Mouse (Mus musculus) midbrain, embryonic 14.5 days (tissue): ENCODE results near the gene Acat2. TPM values are rescaled to one million over a fixed set of nuclear protein-coding genes. Genes with fewer than 3 reads are reported as not detected.
"Not testable (repeated sequence)": the region's sequence is repeated elsewhere in the genome, so short reads cannot be mapped to it uniquely, and the experiment has no call there.

ENCODE experiments used
- ATAC-seq: fragments of 200-750 bp; cut with Nextera tagmentation; 2 replicates; pipeline ENCODE4 v1.8.0; 2017; ENCODE audit warnings: moderate number of reproducible peaks, moderate library complexity; ENCODE audit not compliant: low FRiP score, low TSS enrichment
- DNase-seq: peaks from one replicate; pipeline ENCODE4 v3.0.0-alpha.2; 2015
- H3K27ac ChIP-seq: fragments of 300-500 bp; sonication (generic); replicated peaks from 2 replicates; pipeline ENCODE4 v1.5.1; 2014; ENCODE audit warnings: mild to moderate bottlenecking, low read depth, low read length, moderate library complexity
- H3K27me3 ChIP-seq: fragments of 300-500 bp; sonication (generic); 2 replicates; pipeline ENCODE4 v1.6.1; 2014; ENCODE audit warnings: low read length, control low read depth, mixed read lengths; ENCODE audit not compliant: control insufficient read depth, insufficient read depth
- H3K36me3 ChIP-seq: fragments of 300-500 bp; sonication (generic); 2 replicates; pipeline ENCODE4 v1.6.1; 2014; ENCODE audit warnings: low read length, control low read depth; ENCODE audit not compliant: control insufficient read depth, insufficient read depth
- H3K4me1 ChIP-seq: fragments of 300-500 bp; sonication (generic); 2 replicates; pipeline ENCODE4 v1.6.1; 2014; ENCODE audit warnings: mild to moderate bottlenecking, antibody characterized with exemption, low read length, control low read depth; ENCODE audit not compliant: control insufficient read depth, insufficient read depth
- H3K4me2 ChIP-seq: fragments of 300-500 bp; sonication (generic); 2 replicates; pipeline ENCODE4 v1.6.1; 2014; ENCODE audit warnings: mild to moderate bottlenecking, low read length, moderate library complexity
- H3K4me3 ChIP-seq: fragments of 300-500 bp; sonication (generic); replicated peaks from 2 replicates; pipeline ENCODE4 v1.5.1; 2014; ENCODE audit warnings: low read depth, low read length
- H3K9ac ChIP-seq: fragments of 300-500 bp; sonication (generic); replicated peaks from 2 replicates; pipeline ENCODE4 v1.6.1; 2014; ENCODE audit warnings: mild to moderate bottlenecking, low read length, moderate library complexity
- H3K9me3 ChIP-seq: fragments of 300-500 bp; sonication (generic); 2 replicates; pipeline ENCODE4 v1.6.1; 2016; ENCODE audit warnings: low read length, control low read depth, mixed read lengths; ENCODE audit not compliant: control insufficient read depth
- whole genome bisulfite sequencing: fragments of 180-500 bp; shearing (Covaris S2); extraction: QIAGEN DNeasy Blood & Tissue Kit; methylation state at CpG from one replicate; pipeline ENCODE4 v1.1.7; 2014; 5-methylcytosine and 5-hydroxymethylcytosine counted together
- polyA plus RNA-seq: library from polyadenylated mRNA; unstranded; fragments of >200 nt; fragmentation: Nextera tagmentation; extraction: Ambion mirVana; gene quantifications from 2 replicates; pipeline ENCODE4 v1.2.1, GENCODE M21; 2014

The Acat2 gene
- polyA plus RNA-seq, 1 experiment from 2014 or later: 223 TPM

DNA sequence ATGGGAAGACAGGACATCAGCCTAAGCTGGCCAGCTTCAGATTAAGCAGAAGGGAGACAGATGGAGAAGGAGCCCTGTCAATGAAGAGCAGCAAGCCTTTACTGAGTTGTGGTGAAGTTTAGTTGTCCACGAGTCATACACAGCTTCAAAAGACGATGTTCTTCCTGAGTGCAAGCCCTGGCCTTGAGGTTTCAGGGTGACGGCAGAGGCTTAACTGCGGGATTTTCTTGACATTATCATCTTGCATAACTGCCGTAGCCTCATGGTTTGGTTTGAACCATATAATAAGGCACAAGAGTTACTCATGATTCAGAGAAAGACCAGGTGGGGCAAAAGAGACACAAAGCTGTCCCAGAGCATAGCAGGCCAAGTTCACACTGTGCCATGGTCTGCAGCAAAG lies 37.3 kb upstream of the Acat2 start:
- no peaks in the 10 kb centered on the region for H3K27me3 ChIP-seq
- ATAC-seq (no peak), DNase-seq (no peak)
- no peak overlapping the region for H3K9ac ChIP-seq
- no peak overlapping the region for H3K27ac ChIP-seq
- H3K4me2 ChIP-seq: no peak overlapping the region
- H3K9me3 ChIP-seq: no peaks in the 10 kb centered on the region
- 0 out of 2 replicates have a peak, but pooled peaks cover 3% of the 10 kb centered on the region for H3K4me1 ChIP-seq
- H3K4me3 ChIP-seq: no peak overlapping the region
- 93% methylated on average over 5 of the region's 5 CpGs for WGBS
- H3K36me3 ChIP-seq: no peaks in the 10 kb centered on the region

DNA sequence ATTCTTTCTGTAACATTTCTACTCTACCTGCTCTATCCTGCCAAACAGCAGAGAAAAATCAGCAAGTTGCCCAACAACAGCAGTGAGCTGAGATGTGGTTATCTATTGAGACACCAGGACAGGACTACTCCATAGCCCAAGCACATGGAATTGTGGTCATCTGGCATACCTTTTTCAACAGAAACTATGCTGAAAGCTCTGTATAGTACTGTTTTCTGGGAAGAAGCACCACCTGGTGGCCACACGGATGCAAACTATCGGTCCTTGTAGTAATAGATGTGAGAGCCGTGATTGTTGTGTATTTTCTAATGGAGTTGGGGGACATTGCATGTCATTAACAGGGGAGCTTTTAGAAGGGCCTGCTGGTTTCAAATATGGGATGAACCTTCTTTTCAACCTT lies 35.8 kb upstream of the Acat2 start:
- Histone ChIP-seq H3K36me3 (no peaks in the 10 kb centered on the region), H3K4me1 (0 out of 2 replicates have a peak, but pooled peaks cover 3% of the 10 kb centered on the region), H3K27ac (no peak overlapping the region), H3K4me3 (no peak overlapping the region), H3K4me2 (no peak overlapping the region), H3K9me3 (no peaks in the 10 kb centered on the region), H3K9ac (no peak overlapping the region), H3K27me3 (no peaks in the 10 kb centered on the region)
- DNase-seq (peak; percentile 77), ATAC-seq (no peak)
- WGBS: 23% methylated on average over 3 of the region's 3 CpGs

- H3K27me3 ChIP-seq: no peaks in the 10 kb centered on the region
- no peaks in the 10 kb centered on the region for H3K9me3 ChIP-seq
- peak within 1 kb of the TSS; percentile 99 for H3K4me3 ChIP-seq
- H3K4me1 ChIP-seq: peaks cover 11% of the 10 kb centered on the region; the same call in 1 of the 2 replicates
- H3K36me3 ChIP-seq: no peaks in the 10 kb centered on the region
- DNase-seq (no peak), ATAC-seq (no peak)
- peak within 1 kb of the TSS; percentile 77 for H3K4me2 ChIP-seq
- H3K27ac ChIP-seq: peak within 1 kb of the TSS; percentile 99
- 92% methylated on average over 1 of the region's 1 CpGs for WGBS
- H3K9ac ChIP-seq: peak within 1 kb of the TSS; percentile 99
These were observed 33.5 kb upstream of the Acat2 start, which contains the start of gene Wtap for GRCm38 (mm10) chr17:12994069-12994468. TSS of gene Wtap (minus strand) at chr17:12994169.

GRCm38 (mm10) chr17:12992470-12992991 lies 32.0 kb upstream of the Acat2 start:
- DNase-seq: peak; percentile 97
- H3K27me3 ChIP-seq: no peaks in the 10 kb centered on the region
- no peaks in the 10 kb centered on the region for H3K36me3 ChIP-seq
- WGBS: under 1% methylated on average over 51 of the region's 51 CpGs
- ATAC-seq: peak; percentile 87
- H3K9me3 ChIP-seq: no peaks in the 10 kb centered on the region
- H3K4me1 ChIP-seq: peaks cover 11% of the 10 kb centered on the region; the same call in 1 of the 2 replicates
- peak overlapping the region; percentile 99 for H3K27ac ChIP-seq
- peak overlapping the region; percentile 99 for H3K4me3 ChIP-seq
- H3K4me2 ChIP-seq: peak overlapping the region; percentile 77
- H3K9ac ChIP-seq: peak overlapping the region; percentile 99

GRCm38 (mm10) chr17:12991635-12992358 lies 31.2 kb upstream of the Acat2 start:
- peak; percentile 91 for ATAC-seq
- under 1% methylated on average over 76 of the region's 84 CpGs for WGBS
- Histone ChIP-seq H3K27me3 (no peaks in the 10 kb centered on the region), H3K36me3 (no peaks in the 10 kb centered on the region), H3K4me3 (peak overlapping the region; percentile 99), H3K9me3 (no peaks in the 10 kb centered on the region), H3K9ac (peak overlapping the region; percentile 99), H3K4me1 (peaks cover 11% of the 10 kb centered on the region; the same call in 1 of the 2 replicates), H3K27ac (peak overlapping the region; percentile 99), H3K4me2 (peak overlapping the region; percentile 77)
- DNase-seq: peak; percentile 89

- Histone ChIP-seq H3K9me3 (no peaks in the 10 kb centered on the region), H3K9ac (peak overlapping the region; percentile 99), H3K27me3 (no peaks in the 10 kb centered on the region), H3K4me2 (peak overlapping the region; percentile 77), H3K27ac (peak overlapping the region; percentile 99), H3K36me3 (no peaks in the 10 kb centered on the region), H3K4me3 (peak overlapping the region; percentile 99), H3K4me1 (peaks cover 11% of the 10 kb centered on the region; the same call in 1 of the 2 replicates)
- no peak for ATAC-seq
- peak; percentile 37 for DNase-seq
- 2% methylated on average over 12 of the region's 12 CpGs for WGBS
These were observed 30.7 kb upstream of the Acat2 start for GRCm38 (mm10) chr17:12991194-12991634.

- Histone ChIP-seq H3K27me3 (no peaks in the 10 kb centered on the region), H3K4me1 (peaks cover 11% of the 10 kb centered on the region; the same call in 1 of the 2 replicates), H3K36me3 (no peaks in the 10 kb centered on the region), H3K9me3 (no peaks in the 10 kb centered on the region), H3K27ac (no peak overlapping the region), H3K4me3 (peak overlapping the region; percentile 99), H3K4me2 (peak overlapping the region; percentile 77), H3K9ac (peak overlapping the region; percentile 99; the same call in 1 of the 2 replicates)
- DNase-seq: no peak
- no peak for ATAC-seq
- WGBS: 61% methylated on average over 8 of the region's 8 CpGs
These were observed 30.1 kb upstream of the Acat2 start for GRCm38 (mm10) chr17:12990567-12991145.

GRCm38 (mm10) chr17:12988096-12988495 lies 27.5 kb upstream of the Acat2 start:
- H3K9ac ChIP-seq, H3K4me2 ChIP-seq, H3K27me3 ChIP-seq, H3K4me3 ChIP-seq, ATAC-seq, H3K27ac ChIP-seq, DNase-seq, H3K9me3 ChIP-seq, H3K4me1 ChIP-seq: not testable (repeated sequence)
- WGBS: 97% methylated on average over 8 of the region's 8 CpGs
- H3K36me3 ChIP-seq: peaks cover 17% of the 10 kb centered on the region
